Mouse (Mus musculus): ENCODE data around the gene Stard13. TPM values are rescaled to one million over a fixed set of nuclear protein-coding genes. Genes with fewer than 3 reads are reported as not detected.

The Stard13 gene
- total RNA-seq, 2 experiments from 2014 or later, result not detected

GRCm38 (mm10) chr5:151183656-151184240 is 49.9 kb downstream of the Stard13 start:
- peak; percentile 86 for ATAC-seq (replicated peaks; ENCODE audit: poor library complexity)

GRCm38 (mm10) chr5:151181288-151181687 is 52.3 kb downstream of the Stard13 start:
- no peak for ATAC-seq (replicated peaks; ENCODE audit: poor library complexity)

- ATAC-seq (replicated peaks; ENCODE audit: poor library complexity), result no peak
These were observed 53.4 kb downstream of the Stard13 start for GRCm38 (mm10) chr5:151180176-151180785.

- ATAC-seq (replicated peaks; ENCODE audit: poor library complexity), result no peak
These were observed 56.5 kb downstream of the Stard13 start for GRCm38 (mm10) chr5:151177171-151177570.

GRCm38 (mm10) chr5:151175897-151176313 is 57.7 kb downstream of the Stard13 start:
- ATAC-seq (replicated peaks; ENCODE audit: poor library complexity), result no peak

GRCm38 (mm10) chr5:151174485-151175460 is 58.9 kb downstream of the Stard13 start:
- no peak for ATAC-seq (replicated peaks; ENCODE audit: poor library complexity)

GRCm38 (mm10) chr5:151173774-151174173 is 59.9 kb downstream of the Stard13 start:
- no peak for ATAC-seq (replicated peaks; ENCODE audit: poor library complexity)

GRCm38 (mm10) chr5:151170168-151170750 is 63.4 kb downstream of the Stard13 start:
- no peak for ATAC-seq (replicated peaks; ENCODE audit: poor library complexity)

- no peak for ATAC-seq (replicated peaks; ENCODE audit: poor library complexity)
These were observed 65.4 kb downstream of the Stard13 start for GRCm38 (mm10) chr5:151168191-151168590.

GRCm38 (mm10) chr5:151167641-151168040 is 66.0 kb downstream of the Stard13 start:
- ATAC-seq (replicated peaks; ENCODE audit: poor library complexity), result no peak

- no peak for ATAC-seq (replicated peaks; ENCODE audit: poor library complexity)
These were observed 67.4 kb downstream of the Stard13 start for GRCm38 (mm10) chr5:151166266-151166665.

- no peak for ATAC-seq (replicated peaks; ENCODE audit: poor library complexity)
These were observed 68.1 kb downstream of the Stard13 start for GRCm38 (mm10) chr5:151165381-151166016.

GRCm38 (mm10) chr5:151164815-151165214 is 68.8 kb downstream of the Stard13 start:
- ATAC-seq (replicated peaks; ENCODE audit: poor library complexity), result no peak

GRCm38 (mm10) chr5:151162642-151163041 is 71.0 kb downstream of the Stard13 start:
- no peak for ATAC-seq (replicated peaks; ENCODE audit: poor library complexity)

- ATAC-seq (replicated peaks; ENCODE audit: poor library complexity), result no peak
These were observed 78.4 kb downstream of the Stard13 start for GRCm38 (mm10) chr5:151155247-151155646.

- ATAC-seq (replicated peaks; ENCODE audit: poor library complexity), result no peak
These were observed 78.9 kb downstream of the Stard13 start for GRCm38 (mm10) chr5:151154780-151155179.

- ATAC-seq (replicated peaks; ENCODE audit: poor library complexity), result no peak
These were observed 79.6 kb downstream of the Stard13 start for GRCm38 (mm10) chr5:151154030-151154429.

GRCm38 (mm10) chr5:151151549-151151948 is 82.1 kb downstream of the Stard13 start:
- no peak for ATAC-seq (replicated peaks; ENCODE audit: poor library complexity)

- ATAC-seq (replicated peaks; ENCODE audit: poor library complexity), result no peak
These were observed 84.1 kb downstream of the Stard13 start for GRCm38 (mm10) chr5:151149509-151149908.

GRCm38 (mm10) chr5:151148079-151148478 is 85.6 kb downstream of the Stard13 start:
- no peak for ATAC-seq (replicated peaks; ENCODE audit: poor library complexity)

GRCm38 (mm10) chr5:151145807-151146206 is 87.8 kb downstream of the Stard13 start:
- no peak for ATAC-seq (replicated peaks; ENCODE audit: poor library complexity)

Measured in megakaryocyte progenitor cell, adult 5-6 weeks (primary cell).